Mouse (Mus musculus) kidney, postnatal 0 days (tissue): ENCODE data around the gene Ankrd23. TPM values are rescaled to one million over a fixed set of nuclear protein-coding genes. Genes with fewer than 3 reads are reported as not detected.

Experiments used
- ATAC-seq: fragments of 200-750 bp; cut with Nextera tagmentation; replicated peaks from 2 replicates; pipeline ENCODE4 v1.8.0; 2017; ENCODE audit warnings: low read depth, moderate number of reproducible peaks, moderate TSS enrichment, moderate library complexity; ENCODE audit not compliant: low FRiP score
- DNase-seq: peaks from one replicate; pipeline ENCODE4 v3.0.0-alpha.2; 2016; ENCODE audit warnings: low spot score
- H3K27ac ChIP-seq: fragments of 300-500 bp; sonication (generic); 2 replicates; pipeline ENCODE4 v1.5.1; 2014; ENCODE audit warnings: mild to moderate bottlenecking
- H3K27me3 ChIP-seq: fragments of 300-500 bp; sonication (generic); 2 replicates; pipeline ENCODE4 v1.6.1; 2014; ENCODE audit warnings: low read length, mixed read lengths; ENCODE audit not compliant: insufficient read depth
- H3K36me3 ChIP-seq: fragments of 300-500 bp; sonication (generic); 2 replicates; pipeline ENCODE4 v1.6.1; 2014; ENCODE audit warnings: low read length, mixed read lengths; ENCODE audit not compliant: insufficient read depth
- H3K4me1 ChIP-seq: fragments of 300-500 bp; sonication (generic); replicated peaks from 2 replicates; pipeline ENCODE4 v1.6.1; 2014; ENCODE audit warnings: antibody characterized with exemption, low read length, mixed read lengths; ENCODE audit not compliant: insufficient read depth
- H3K4me2 ChIP-seq: fragments of 300-500 bp; sonication (generic); 2 replicates; pipeline ENCODE4 v1.6.1; 2014; ENCODE audit warnings: mild to moderate bottlenecking, low read length, moderate library complexity, mixed read lengths
- H3K4me3 ChIP-seq: fragments of 300-500 bp; sonication (generic); replicated peaks from 2 replicates; pipeline ENCODE4 v1.5.1; 2014; ENCODE audit warnings: low read depth, low read length
- H3K9ac ChIP-seq: fragments of 300-500 bp; sonication (generic); 2 replicates; pipeline ENCODE4 v1.6.1; 2014; ENCODE audit warnings: low read depth, low read length
- H3K9me3 ChIP-seq: fragments of 300-500 bp; sonication (generic); replicated peaks from 2 replicates; pipeline ENCODE4 v1.6.1; 2016; ENCODE audit warnings: low read length, inconsistent platforms, mixed read lengths
- CTCF ChIP-seq: IDR thresholded peaks from 2 replicates; pipeline ENCODE4 v1.5.1; 2016; ENCODE audit warnings: antibody characterized with exemption, low read depth, mild to moderate bottlenecking, moderate library complexity
- WGBS: fragments of 180-500 bp; shearing (Covaris S2); extraction: QIAGEN DNeasy Blood & Tissue Kit; methylation state at CpG from one replicate; pipeline ENCODE4 v1.1.7; 2014; 5-methylcytosine and 5-hydroxymethylcytosine counted together
- polyA plus RNA-seq: library from polyadenylated mRNA; unstranded; fragments of >200 nt; fragmentation: Nextera tagmentation; extraction: Ambion mirVana; gene quantifications from 2 replicates; pipeline ENCODE4 v1.2.1, GENCODE M21; 2015

Gene Ankrd23
- polyA plus RNA-seq, 1 experiment from 2014 or later: 10.9 TPM

DNA sequence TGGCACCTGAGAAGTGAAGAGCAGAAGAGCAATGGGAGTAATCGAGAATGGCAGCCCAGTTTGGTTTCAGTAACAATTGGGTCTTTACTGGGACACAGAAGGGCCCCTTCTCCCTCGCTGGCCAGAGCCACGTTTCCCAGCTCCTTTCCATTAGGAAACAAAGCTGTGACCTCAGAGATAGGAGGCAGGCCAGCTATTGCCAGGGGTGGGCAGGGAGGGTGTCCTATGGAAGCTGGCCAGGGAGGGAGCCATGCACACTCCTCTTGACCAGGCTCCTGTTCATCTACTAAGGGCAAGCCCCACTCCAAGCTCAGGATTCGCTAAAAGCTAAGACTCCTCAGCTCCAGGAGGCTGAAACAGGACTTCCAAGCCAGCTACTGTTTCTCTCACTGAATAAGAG lies 22.6 kb upstream of the Ankrd23 start:
- Histone ChIP-seq H3K9ac (peak overlapping the region; percentile 96), H3K9me3 (no peaks in the 10 kb centered on the region), H3K4me2 (peak overlapping the region; percentile 67), H3K4me1 (peaks cover 43% of the 10 kb centered on the region), H3K4me3 (peak overlapping the region; percentile 82), H3K27me3 (no peaks in the 10 kb centered on the region), H3K36me3 (no peaks in the 10 kb centered on the region), H3K27ac (peak overlapping the region; percentile 99)
- no peak for DNase-seq
- no peak for TF ChIP-seq CTCF
- no peak for ATAC-seq
- 22% methylated on average over 4 of the region's 4 CpGs for WGBS

GRCm38 (mm10) chr1:36558031-36558993 lies 21.6 kb upstream of the Ankrd23 start, which contains the start of gene Sema4c:
Gene Sema4c (minus strand): TSS chr1:36558349.
- peak within 1 kb of the TSS; percentile 82 for H3K4me3 ChIP-seq
- H3K27ac ChIP-seq: peak within 1 kb of the TSS; percentile 99
- H3K4me1 ChIP-seq: peaks cover 42% of the 10 kb centered on the region
- ATAC-seq (peak; percentile 47), DNase-seq (peak; percentile 94)
- no peaks in the 10 kb centered on the region for H3K9me3 ChIP-seq
- under 1% methylated on average over 69 of the region's 69 CpGs for WGBS
- peak within 1 kb of the TSS; percentile 96 for H3K9ac ChIP-seq
- TF ChIP-seq CTCF: no peak
- H3K36me3 ChIP-seq: peaks cover 7% of the 10 kb centered on the region
- H3K4me2 ChIP-seq: peak within 1 kb of the TSS; percentile 67
- H3K27me3 ChIP-seq: no peaks in the 10 kb centered on the region

DNA sequence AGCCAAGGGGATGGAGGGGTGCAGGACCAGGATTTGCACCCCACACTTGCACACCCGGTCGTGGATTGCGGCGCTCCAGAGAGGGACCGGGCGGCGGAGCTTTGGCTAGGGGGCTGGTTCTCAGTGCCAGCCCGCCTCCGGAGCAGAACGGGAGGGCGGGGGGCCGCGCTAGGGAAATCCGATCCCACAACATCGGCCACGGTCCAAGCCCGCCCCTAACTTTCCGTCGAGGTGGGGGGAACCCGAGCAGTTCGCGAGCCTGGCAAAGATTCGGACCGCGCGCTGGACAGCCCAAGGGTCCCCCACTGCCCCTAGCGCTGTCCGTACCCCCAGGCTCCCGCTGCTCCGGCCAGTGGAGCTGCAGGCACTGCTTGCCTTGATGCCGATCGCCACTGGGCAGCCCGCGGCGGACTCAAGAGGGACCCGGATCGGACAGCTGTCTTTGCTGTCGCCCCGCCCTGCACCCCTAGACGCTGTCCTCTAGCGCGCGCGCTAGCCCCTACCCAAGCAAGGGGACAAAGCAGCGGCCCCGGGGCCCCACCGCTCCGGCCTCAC lies 20.9 kb upstream of the Ankrd23 start:
- peak; percentile 96 for DNase-seq
- peak; percentile 68 for ATAC-seq

GRCm38 (mm10) chr1:36556553-36557456 lies 20.1 kb upstream of the Ankrd23 start:
- TF ChIP-seq CTCF: peak; percentile 92
- Histone ChIP-seq H3K4me3 (peak overlapping the region; percentile 82), H3K9ac (peak overlapping the region; percentile 96), H3K4me2 (peak overlapping the region; percentile 67), H3K27me3 (no peaks in the 10 kb centered on the region), H3K27ac (peak overlapping the region; percentile 99), H3K4me1 (peaks cover 36% of the 10 kb centered on the region), H3K9me3 (no peaks in the 10 kb centered on the region), H3K36me3 (peaks cover 22% of the 10 kb centered on the region)
- peak; percentile 96 for DNase-seq
- ATAC-seq: peak; percentile 60
- WGBS: under 1% methylated on average over 52 of the region's 52 CpGs

More for the DNA sequence above, 20.9 kb upstream of the Ankrd23 start:
- Histone ChIP-seq H3K9ac (peak overlapping the region; percentile 96), H3K9me3 (no peaks in the 10 kb centered on the region), H3K4me2 (peak overlapping the region; percentile 67), H3K4me3 (peak overlapping the region; percentile 82), H3K36me3 (peaks cover 15% of the 10 kb centered on the region), H3K4me1 (peaks cover 42% of the 10 kb centered on the region), H3K27me3 (no peaks in the 10 kb centered on the region), H3K27ac (peak overlapping the region; percentile 99)
- WGBS: under 1% methylated on average over 48 of the region's 48 CpGs
- TF ChIP-seq CTCF: no peak

GRCm38 (mm10) chr1:36555798-36556395 lies 19.2 kb upstream of the Ankrd23 start:
- 3% methylated on average over 8 of the region's 8 CpGs for WGBS
- H3K4me1 ChIP-seq: peaks cover 28% of the 10 kb centered on the region

More at GRCm38 (mm10) chr1:36555798-36556395, 19.2 kb upstream of the Ankrd23 start:
- peak overlapping the region; percentile 82 for H3K4me3 ChIP-seq
- no peaks in the 10 kb centered on the region for H3K9me3 ChIP-seq
- H3K36me3 ChIP-seq: peaks cover 31% of the 10 kb centered on the region
- ATAC-seq (no peak), DNase-seq (peak; percentile 76)
- H3K27ac ChIP-seq: peak overlapping the region; percentile 99
- H3K9ac ChIP-seq: peak overlapping the region; percentile 96
- no peaks in the 10 kb centered on the region for H3K27me3 ChIP-seq
- H3K4me2 ChIP-seq: peak overlapping the region; percentile 67
- no peak for TF ChIP-seq CTCF
